Mouse (Mus musculus) brain, embryonic 14.5 days (tissue): ENCODE measurements around the gene Aif1.

Source experiments
- CTCF ChIP-seq: fragments of 200-500 bp; IDR thresholded peaks from 2 replicates; pipeline ENCODE4 v1.5.1; 2012; ENCODE audit warnings: inconsistent platforms, mild to moderate bottlenecking, moderate library complexity, borderline replicate concordance; ENCODE audit not compliant: insufficient read depth, insufficient read length; ENCODE audit errors: extremely low read depth
- POLR2A ChIP-seq: fragments of 200-500 bp; IDR thresholded peaks from 2 replicates; pipeline ENCODE4 v1.6.1; 2012; ENCODE audit warnings: mild to moderate bottlenecking, inconsistent platforms, borderline replicate concordance; ENCODE audit not compliant: poor library complexity, insufficient read depth, insufficient read length, severe bottlenecking; ENCODE audit errors: extremely low read depth

GRCm38 (mm10) chr17:35132174-35132560 lies 43.7 kb downstream of the Aif1 start:
- TF ChIP-seq POLR2A (no peak), CTCF (no peak)
